ENCODE assay signal across 30 mouse cellular contexts in the genomic region with DNA sequence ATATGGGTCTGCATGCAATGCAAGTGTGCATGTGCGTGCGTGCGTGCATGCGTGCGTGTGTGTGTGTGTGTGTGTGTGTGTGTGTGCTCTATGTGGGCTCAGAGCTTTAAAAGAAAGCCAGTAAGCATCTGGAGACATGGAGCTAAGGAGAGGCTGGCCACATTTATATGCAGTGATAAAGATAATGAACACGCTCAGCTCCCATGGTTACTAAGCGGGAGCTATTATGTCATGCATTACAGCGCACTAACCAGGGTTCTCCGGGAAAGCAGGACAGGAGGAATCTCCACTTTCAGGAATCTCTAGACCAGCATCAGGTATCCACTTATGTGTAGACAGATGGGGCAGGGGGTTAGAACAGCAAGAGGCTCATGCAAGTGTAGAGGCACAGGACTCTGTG. TPM values are rescaled to one million over a fixed set of nuclear protein-coding genes. Genes with fewer than 3 reads are reported as not detected.
DNase-seq lines count a peak whose midpoint lies in the region; ATAC-seq and TF ChIP-seq lines count a peak whose summit lies in the region.
"Had no signal": no experiment of that assay in that cellular context is flagged by ENCODE, and none has a peak within 500 bp of the region (broad histone marks: within the 10 kb centered on the region; RNA-seq: fewer than 3 reads in every experiment).

No protein-coding gene starts in this region.

- no peaks in the 10 kb centered on the region for H3K36me3 ChIP-seq in forebrain, postnatal 0 days (ENCODE audit: insufficient read depth)
- no peaks in the 10 kb centered on the region for H3K36me3 ChIP-seq in forebrain, embryonic 10.5 days (replicated peaks)
- no peaks in the 10 kb centered on the region for H3K36me3 ChIP-seq in midbrain, embryonic 13.5 days
- no peaks in the 10 kb centered on the region for H3K36me3 ChIP-seq in midbrain, embryonic 15.5 days (replicated peaks)
- H3K36me3 ChIP-seq in hindbrain, embryonic 15.5 days, result no peaks in the 10 kb centered on the region
- H3K36me3 ChIP-seq in neural tube, embryonic 13.5 days, result no peaks in the 10 kb centered on the region
- H3K36me3 ChIP-seq: embryonic facial prominence, embryonic 13.5 days; G1E; heart, embryonic 10.5 days; intestine, embryonic 15.5 days; limb, embryonic 13.5 days; liver, embryonic 12.5 days had no signal

- H3K9me3 ChIP-seq in forebrain, postnatal 0 days (ENCODE audit: low read length), result no peaks in the 10 kb centered on the region
- peaks cover 7% of the 10 kb centered on the region for H3K9me3 ChIP-seq in forebrain, embryonic 10.5 days
- H3K9me3 ChIP-seq in midbrain, embryonic 13.5 days, result no peaks in the 10 kb centered on the region
- H3K9me3 ChIP-seq in midbrain, embryonic 15.5 days, result no peaks in the 10 kb centered on the region
- H3K9me3 ChIP-seq in hindbrain, embryonic 15.5 days, result no peaks in the 10 kb centered on the region
- no peaks in the 10 kb centered on the region for H3K9me3 ChIP-seq in neural tube, embryonic 13.5 days
- H3K9me3 ChIP-seq: embryonic facial prominence, embryonic 13.5 days; heart, embryonic 10.5 days; intestine, embryonic 15.5 days; limb, embryonic 13.5 days had no signal

- peak; percentile 86 for ATAC-seq in forebrain, postnatal 0 days
- peak; percentile 30; the same call in 1 of the 2 replicates for ATAC-seq in midbrain, embryonic 13.5 days
- no peak for ATAC-seq in midbrain, embryonic 15.5 days (replicated peaks)
- peak; percentile 51; the same call in 1 of the 2 replicates for ATAC-seq in hindbrain, embryonic 15.5 days (ENCODE audit: low FRiP score, low read depth)
- ATAC-seq in neural tube, embryonic 13.5 days (ENCODE audit: low read depth), result peak; percentile 63; the same call in 1 of the 2 replicates
- ATAC-seq in megakaryocyte, adult 5-6 weeks (ENCODE audit: poor library complexity, severe bottlenecking), result no peak
- ATAC-seq: intestine, embryonic 15.5 days; liver, embryonic 12.5 days; Patski had no signal

- peak; percentile 45 for DNase-seq in forebrain, postnatal 0 days
- no peak for DNase-seq in forebrain, embryonic 10.5 days (ENCODE audit: extremely low spot score, low spot score)
- DNase-seq in kidney, postnatal 25 days, result no peak
- DNase-seq: cerebellum, adult 18-20 months; cerebellum, postnatal 14 days; embryo, embryonic 11 days; gastrocnemius, postnatal 10 days; heart, postnatal 4 days; kidney, adult 8-10 months; kidney, postnatal 36 days; lung, adult 18-20 months; lung, postnatal 10 days; right cerebral cortex, postnatal 14 days; spleen, adult 18-20 months had no signal

- 83% methylated on average over 9 of the region's 9 CpGs for WGBS in forebrain, postnatal 0 days
- WGBS in forebrain, embryonic 10.5 days, result 97% methylated on average over 9 of the region's 9 CpGs
- 91% methylated on average over 9 of the region's 9 CpGs for whole genome bisulfite sequencing in midbrain, embryonic 13.5 days
- WGBS in midbrain, embryonic 15.5 days, result 88% methylated on average over 9 of the region's 9 CpGs
- WGBS in hindbrain, embryonic 15.5 days, result 74% methylated on average over 9 of the region's 9 CpGs
- WGBS in neural tube, embryonic 13.5 days, result 86% methylated on average over 9 of the region's 9 CpGs

- H3K27me3 ChIP-seq in forebrain, postnatal 0 days (ENCODE audit: insufficient read depth, low read length), result no peaks in the 10 kb centered on the region
- no peaks in the 10 kb centered on the region for H3K27me3 ChIP-seq in forebrain, embryonic 10.5 days (ENCODE audit: poor library complexity, severe bottlenecking)
- no peaks in the 10 kb centered on the region for H3K27me3 ChIP-seq in midbrain, embryonic 13.5 days
- no peaks in the 10 kb centered on the region for H3K27me3 ChIP-seq in midbrain, embryonic 15.5 days (replicated peaks)
- H3K27me3 ChIP-seq in hindbrain, embryonic 15.5 days, result no peaks in the 10 kb centered on the region
- no peaks in the 10 kb centered on the region for H3K27me3 ChIP-seq in neural tube, embryonic 13.5 days
- H3K27me3 ChIP-seq: CH12.LX; embryonic facial prominence, embryonic 13.5 days; intestine, embryonic 15.5 days; limb, embryonic 13.5 days; liver, embryonic 12.5 days; Patski had no signal

- H3K9ac ChIP-seq in forebrain, postnatal 0 days, result no peak overlapping the region
- no peak overlapping the region for H3K9ac ChIP-seq in midbrain, embryonic 13.5 days (replicated peaks)
- no peak overlapping the region for H3K9ac ChIP-seq in midbrain, embryonic 15.5 days
- no peak overlapping the region for H3K9ac ChIP-seq in hindbrain, embryonic 15.5 days
- no peak overlapping the region for H3K9ac ChIP-seq in neural tube, embryonic 13.5 days
- H3K9ac ChIP-seq: embryonic facial prominence, embryonic 13.5 days; intestine, embryonic 15.5 days; limb, embryonic 13.5 days; liver, embryonic 12.5 days had no signal

- no peak overlapping the region for H3K27ac ChIP-seq in forebrain, postnatal 0 days (ENCODE audit: low read depth, low read length)
- no peak overlapping the region for H3K27ac ChIP-seq in forebrain, embryonic 10.5 days
- no peak overlapping the region for H3K27ac ChIP-seq in midbrain, embryonic 13.5 days
- no peak overlapping the region for H3K27ac ChIP-seq in midbrain, embryonic 15.5 days
- no peak overlapping the region for H3K27ac ChIP-seq in hindbrain, embryonic 15.5 days (replicated peaks)
- no peak overlapping the region; the same call in 1 of the 2 replicates for H3K27ac ChIP-seq in neural tube, embryonic 13.5 days (replicated peaks)
- H3K27ac ChIP-seq: embryonic facial prominence, embryonic 13.5 days; heart, embryonic 10.5 days; intestine, embryonic 15.5 days; limb, embryonic 13.5 days; liver, embryonic 12.5 days had no signal

- H3K4me3 ChIP-seq in forebrain, postnatal 0 days (ENCODE audit: low read depth, low read length), result no peak overlapping the region
- no peak overlapping the region for H3K4me3 ChIP-seq in forebrain, embryonic 10.5 days
- no peak overlapping the region for H3K4me3 ChIP-seq in midbrain, embryonic 13.5 days (replicated peaks)
- H3K4me3 ChIP-seq in midbrain, embryonic 15.5 days, result no peak overlapping the region
- no peak overlapping the region for H3K4me3 ChIP-seq in hindbrain, embryonic 15.5 days
- no peak overlapping the region for H3K4me3 ChIP-seq in neural tube, embryonic 13.5 days
- H3K4me3 ChIP-seq: embryonic facial prominence, embryonic 13.5 days; erythroblast, embryonic 14.5 days; heart, embryonic 10.5 days; intestine, embryonic 15.5 days; limb, embryonic 13.5 days; liver, embryonic 12.5 days had no signal

- TF ChIP-seq CTCF in forebrain, postnatal 0 days (IDR thresholded peaks at IDR 0.05; ENCODE audit: low read depth), result no peak

- H3K4me2 ChIP-seq in forebrain, postnatal 0 days (ENCODE audit: low read depth), result no peak overlapping the region
- H3K4me2 ChIP-seq in midbrain, embryonic 13.5 days (replicated peaks), result no peak overlapping the region
- no peak overlapping the region for H3K4me2 ChIP-seq in midbrain, embryonic 15.5 days
- no peak overlapping the region for H3K4me2 ChIP-seq in hindbrain, embryonic 15.5 days
- H3K4me2 ChIP-seq in neural tube, embryonic 13.5 days, result no peak overlapping the region
- H3K4me2 ChIP-seq: embryonic facial prominence, embryonic 13.5 days; intestine, embryonic 15.5 days; limb, embryonic 13.5 days; liver, embryonic 12.5 days had no signal

- no peaks in the 10 kb centered on the region for H3K4me1 ChIP-seq in forebrain, postnatal 0 days (ENCODE audit: insufficient read depth)
- no peaks in the 10 kb centered on the region; the same call in 1 of the 2 replicates for H3K4me1 ChIP-seq in forebrain, embryonic 10.5 days
- no peaks in the 10 kb centered on the region for H3K4me1 ChIP-seq in midbrain, embryonic 13.5 days (replicated peaks)
- H3K4me1 ChIP-seq in midbrain, embryonic 15.5 days, result no peaks in the 10 kb centered on the region
- no peaks in the 10 kb centered on the region for H3K4me1 ChIP-seq in hindbrain, embryonic 15.5 days (replicated peaks)
- H3K4me1 ChIP-seq in neural tube, embryonic 13.5 days (replicated peaks), result peaks cover 13% of the 10 kb centered on the region
- H3K4me1 ChIP-seq: embryonic facial prominence, embryonic 13.5 days; heart, embryonic 10.5 days; intestine, embryonic 15.5 days; limb, embryonic 13.5 days had no signal

RNA-seq across cellular contexts. Expression of a gene that starts 13.9 kb away (rescaled TPM):
- total RNA-seq in forebrain, postnatal 0 days (2014; rRNA removed), result 17.8 and 19.6 TPM in 2 replicates
- 22.8 and 24.7 TPM in 2 replicates for polyA plus RNA-seq in forebrain, postnatal 0 days (2015; fragmentation: Nextera tagmentation; extraction: Ambion mirVana)
- 37.4 and 39.5 TPM in 2 replicates for polyA plus RNA-seq in forebrain, embryonic 10.5 days (2016; fragmentation: Nextera tagmentation; extraction: Ambion mirVana)
- polyA plus RNA-seq in midbrain, embryonic 13.5 days (2015; fragmentation: Nextera tagmentation; extraction: Ambion mirVana), result 11.0 and 12.5 TPM in 2 replicates
- polyA plus RNA-seq in midbrain, embryonic 15.5 days (2015; fragmentation: Nextera tagmentation; extraction: Ambion mirVana), result 7.4 and 9.2 TPM in 2 replicates
- 9.3 and 9.9 TPM in 2 replicates for polyA plus RNA-seq in hindbrain, embryonic 15.5 days (2015; fragmentation: Nextera tagmentation; extraction: Ambion mirVana)
- 23.1 and 24.9 TPM in 2 replicates for polyA plus RNA-seq in neural tube, embryonic 13.5 days (2015; fragmentation: Nextera tagmentation; extraction: Ambion mirVana)
- total RNA-seq in megakaryocyte, adult 5-6 weeks (2015), result not detected in 2 replicates
- not detected in 2 replicates for total RNA-seq in megakaryocyte, adult 5-6 weeks (2017)
- total RNA-seq: granulocyte monocyte progenitor cell, adult 5-6 weeks; monocyte, adult 5-6 weeks had no signal

RNA-seq across cellular contexts. Expression of a gene that starts 26.1 kb away (rescaled TPM):
- 330 and 390 TPM in 2 replicates for total RNA-seq in forebrain, postnatal 0 days (2014; rRNA removed)
- 375 and 447 TPM in 2 replicates for polyA plus RNA-seq in forebrain, postnatal 0 days (2015; fragmentation: Nextera tagmentation; extraction: Ambion mirVana)
- polyA plus RNA-seq in forebrain, embryonic 10.5 days (2016; fragmentation: Nextera tagmentation; extraction: Ambion mirVana), result 529 and 540 TPM in 2 replicates
- polyA plus RNA-seq in midbrain, embryonic 13.5 days (2015; fragmentation: Nextera tagmentation; extraction: Ambion mirVana), result 371 and 386 TPM in 2 replicates
- 286 and 302 TPM in 2 replicates for polyA plus RNA-seq in midbrain, embryonic 15.5 days (2015; fragmentation: Nextera tagmentation; extraction: Ambion mirVana)
- 312 and 347 TPM in 2 replicates for polyA plus RNA-seq in hindbrain, embryonic 15.5 days (2015; fragmentation: Nextera tagmentation; extraction: Ambion mirVana)
- 364 and 418 TPM in 2 replicates for polyA plus RNA-seq in neural tube, embryonic 13.5 days (2015; fragmentation: Nextera tagmentation; extraction: Ambion mirVana)
- 1,886 and 1,948 TPM in 2 replicates for total RNA-seq in megakaryocyte, adult 5-6 weeks (2015)
- 1,623 and 1,719 TPM in 2 replicates for total RNA-seq in megakaryocyte, adult 5-6 weeks (2017)

Comparison
In these comparisons a context has a peak if more than half of its experiments do, and no peak if none do; other contexts are left out.
1. ATAC-seq: peak in forebrain, postnatal 0 days (single experiment), midbrain, embryonic 13.5 days (single experiment), hindbrain, embryonic 15.5 days (single experiment) and neural tube, embryonic 13.5 days (single experiment); none in midbrain, embryonic 15.5 days (single experiment) and megakaryocyte, adult 5-6 weeks (single experiment).